8 mouse cellular contexts compared by ENCODE assay signal in genomic region chr5:33820733-33821621, GRCm38 (mm10). TPM values are rescaled to one million over a fixed set of nuclear protein-coding genes. Genes with fewer than 3 reads are reported as not detected.
A peak's percentile ranks its signal among the peaks of the same experiment; 100 is the strongest.
DNase-seq lines count a peak whose midpoint lies in the region; ATAC-seq and TF ChIP-seq lines count a peak whose summit lies in the region.

No protein-coding gene starts in this region.

- peak; percentile 38 to 39 for DNase-seq in left cerebral cortex, adult 18-20 months (ENCODE audit: low spot score in 2 of 2)
- DNase-seq in left cerebral cortex, adult 11 months (ENCODE audit: low spot score) = no peak
- DNase-seq in embryo, embryonic 9.5 days (ENCODE audit: extremely low spot score) = peak; percentile 75
- DNase-seq in heart, adult 11 months = peak; percentile 94
- DNase-seq in kidney, adult 18-20 months = peak; percentile 70
- DNase-seq in liver, adult 2 months (ENCODE audit: extremely low read depth, low read depth, low spot score) = peak; percentile 28
- DNase-seq in naive thymus-derived CD4-positive, alpha-beta T cell, adult 2 months (ENCODE audit: low read depth) = peak; percentile 58

- ATAC-seq in stomach, embryonic 14.5 days (ENCODE audit: insufficient number of reproducible peaks, insufficient read depth, low FRiP score, low read depth) = 0 out of 2 replicates have a peak, but pooled peaks have one; percentile 15

- peak overlapping the region; percentile 99 for H3K4me3 ChIP-seq in liver, adult 2 months (ENCODE audit: insufficient read depth, low read depth, low read length)
- peak overlapping the region; percentile 100 for H3K4me3 ChIP-seq in stomach, embryonic 14.5 days (ENCODE audit: low read depth, low read length)

- TF ChIP-seq POLR2A in liver, adult 2 months (IDR thresholded peaks at IDR 0.05; ENCODE audit: extremely low read depth, insufficient read depth, low read length) = no peak

- H3K9ac ChIP-seq in liver, adult 2 months (ENCODE audit: low read depth, low read length) = peak overlapping the region; percentile 99
- peak overlapping the region; percentile 96 for H3K9ac ChIP-seq in stomach, embryonic 14.5 days (replicated peaks; ENCODE audit: low read depth, low read length)

- peak overlapping the region; percentile 64 for H3K4me2 ChIP-seq in stomach, embryonic 14.5 days (replicated peaks; ENCODE audit: low read depth, low read length)

- peak overlapping the region; percentile 61 for H3K27ac ChIP-seq in liver, adult 2 months (replicated peaks; ENCODE audit: insufficient read depth, low read depth, low read length)
- H3K27ac ChIP-seq in stomach, embryonic 14.5 days (ENCODE audit: low read length) = peak overlapping the region; percentile 97

- TF ChIP-seq CTCF in liver, adult 2 months (IDR thresholded peaks at IDR 0.05; ENCODE audit: low read depth, low read length) = no peak

- under 1% methylated on average over 118 of the region's 121 CpGs for WGBS in liver, adult 2 months
- WGBS in stomach, embryonic 14.5 days = under 1% methylated on average over 104 of the region's 121 CpGs

- H3K9me3 ChIP-seq in stomach, embryonic 14.5 days (ENCODE audit: control insufficient read depth, low read depth, low read length) = no peaks in the 10 kb centered on the region

- no peaks in the 10 kb centered on the region for H3K27me3 ChIP-seq in liver, adult 2 months (ENCODE audit: control insufficient read depth, insufficient read depth, low read length)
- no peaks in the 10 kb centered on the region for H3K27me3 ChIP-seq in stomach, embryonic 14.5 days (ENCODE audit: control insufficient read depth, insufficient read depth, low read length)

- H3K36me3 ChIP-seq in liver, adult 2 months (ENCODE audit: control insufficient read depth, insufficient read depth, low read length) = no peaks in the 10 kb centered on the region
- H3K36me3 ChIP-seq in stomach, embryonic 14.5 days (ENCODE audit: control insufficient read depth, insufficient read depth, low read length) = no peaks in the 10 kb centered on the region

- H3K79me2 ChIP-seq in liver, adult 2 months (ENCODE audit: control insufficient read depth, insufficient read depth, low read length) = peaks cover 5% of the 10 kb centered on the region; the same call in 1 of the 2 replicates

- peaks cover 4% of the 10 kb centered on the region; the same call in 1 of the 2 replicates for H3K4me1 ChIP-seq in liver, adult 2 months (ENCODE audit: control insufficient read depth, insufficient read depth, low read length)
- H3K4me1 ChIP-seq in stomach, embryonic 14.5 days (ENCODE audit: control insufficient read depth, insufficient read depth, low read length) = peaks cover 22% of the 10 kb centered on the region

RNA-seq across cellular contexts. Expression of gene Nsd2, which starts 0.5 kb away (rescaled TPM):
- total RNA-seq in left cerebral cortex, adult 18-20 months (2021) = 100 to 1,000 TPM; 153 to 164 TPM
- 8.8 and 9.3 TPM in 2 replicates for total RNA-seq in liver, adult 2 months (2014; rRNA removed)
- 2.5 and 2.6 TPM in 2 replicates for polyA plus RNA-seq in liver, adult 2 months (2012; rRNA removed)
- 53.5 and 60.4 TPM in 2 replicates for polyA plus RNA-seq in stomach, embryonic 14.5 days (2014; fragmentation: Nextera tagmentation; extraction: Ambion mirVana)

RNA-seq across cellular contexts. Expression of gene Letm1, which starts 38.4 kb away (rescaled TPM):
- total RNA-seq in left cerebral cortex, adult 18-20 months (2021) = 100 to 1,000 TPM in 1 of 2 experiments, 10 to 100 TPM in 1; 97.9 to 104 TPM
- 17.9 and 19.0 TPM in 2 replicates for total RNA-seq in liver, adult 2 months (2014; rRNA removed)
- 48.5 and 66.4 TPM in 2 replicates for polyA plus RNA-seq in liver, adult 2 months (2012; rRNA removed)
- polyA plus RNA-seq in stomach, embryonic 14.5 days (2014; fragmentation: Nextera tagmentation; extraction: Ambion mirVana) = 43.7 TPM in 2 replicates

Comparison
In these comparisons a context has a peak if more than half of its experiments do, and no peak if none do; other contexts are left out.
1. RNA of gene Nsd2, which starts 0.5 kb away (total RNA-seq): 153 to 164 TPM in left cerebral cortex, adult 18-20 months; 8.8 to 9.3 TPM in liver, adult 2 months; every median in the first group is over 10 times any median in the second.